Mouse (Mus musculus) heart, adult 2 months (tissue): ENCODE data around the gene Clec18a.

Source experiments
- CTCF ChIP-seq: fragments of 200-600 bp; IDR thresholded peaks from 2 replicates; pipeline ENCODE4 v1.8.1; 2022; ENCODE audit warnings: antibody characterized with exemption, mild to moderate bottlenecking, moderate library complexity
- EP300 ChIP-seq: fragments of 200-500 bp; IDR thresholded peaks from 2 replicates; pipeline ENCODE4 v1.6.1; 2011; ENCODE audit warnings: low read depth, low read length, control low read depth; ENCODE audit not compliant: insufficient read depth

DNA sequence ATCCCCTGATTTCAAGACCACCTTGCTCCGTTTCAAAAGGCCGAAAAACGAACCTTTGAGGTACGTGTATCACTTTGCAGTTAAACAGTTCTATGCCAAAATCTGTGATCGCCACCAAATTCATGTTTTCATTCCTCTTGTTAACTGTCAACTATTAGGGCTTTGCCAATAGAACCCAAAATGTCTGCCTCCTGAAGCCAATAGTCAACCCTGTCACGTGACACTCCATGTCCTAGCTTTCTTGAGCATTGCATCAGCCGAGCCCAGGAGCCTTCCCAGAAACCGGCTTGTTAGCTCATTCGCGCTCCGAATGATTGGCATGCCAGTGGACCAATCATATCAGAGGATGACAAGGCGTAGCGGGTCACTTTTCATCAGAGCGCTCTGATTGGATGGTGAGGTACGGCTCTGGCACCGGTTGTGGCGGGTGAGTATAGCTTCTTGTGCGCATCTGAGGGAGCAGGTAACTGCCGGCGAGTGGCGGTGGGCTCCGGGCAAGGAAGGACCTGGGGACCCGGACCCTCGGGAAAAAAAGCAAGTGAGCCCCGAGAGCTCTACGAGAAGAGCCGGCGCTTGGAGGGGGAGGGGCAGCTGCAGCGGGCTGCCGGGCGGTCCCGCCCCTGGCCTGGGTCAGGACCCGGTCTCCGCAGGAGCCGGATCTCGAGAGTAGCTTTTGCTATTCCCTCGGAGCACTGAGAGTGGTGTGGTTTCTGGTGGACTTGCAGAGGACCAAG, 58.6 kb downstream of the Clec18a start:
- peak; percentile 73 for TF ChIP-seq EP300
- no peak for TF ChIP-seq CTCF
